Mouse (Mus musculus): ENCODE measurements around the gene Batf3.

Batf3 gene

DNA sequence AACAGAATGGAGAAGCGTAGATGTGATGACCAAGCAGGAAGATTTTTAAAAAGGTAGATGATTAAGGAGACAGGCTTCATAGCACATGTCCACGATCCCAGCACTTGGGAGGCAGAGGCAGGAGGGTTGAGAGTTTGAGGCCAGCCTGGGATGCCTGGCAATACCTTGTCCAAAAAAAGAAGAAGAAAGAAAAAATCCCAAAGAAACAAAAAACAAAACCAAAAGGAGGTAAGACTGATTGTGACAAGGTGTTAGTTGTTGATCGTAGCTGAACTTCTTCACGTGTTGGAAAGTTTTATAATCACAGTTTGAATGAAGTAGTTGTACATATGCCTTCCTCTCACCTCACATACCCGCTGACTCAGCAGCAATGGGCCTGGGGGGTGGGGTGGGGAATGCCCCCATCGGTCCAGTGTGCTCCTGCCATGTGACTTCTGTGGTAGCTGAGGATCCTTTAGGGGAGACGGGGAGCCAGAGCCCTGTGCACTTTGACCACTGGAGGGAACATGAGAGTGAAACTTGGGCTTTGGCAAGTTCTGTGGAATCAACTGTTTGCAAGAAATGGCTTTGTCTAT, 11.3 kb upstream of the Batf3 start:
- in situ Hi-C loops (cut with MseI, MboI) = no loop called here

DNA sequence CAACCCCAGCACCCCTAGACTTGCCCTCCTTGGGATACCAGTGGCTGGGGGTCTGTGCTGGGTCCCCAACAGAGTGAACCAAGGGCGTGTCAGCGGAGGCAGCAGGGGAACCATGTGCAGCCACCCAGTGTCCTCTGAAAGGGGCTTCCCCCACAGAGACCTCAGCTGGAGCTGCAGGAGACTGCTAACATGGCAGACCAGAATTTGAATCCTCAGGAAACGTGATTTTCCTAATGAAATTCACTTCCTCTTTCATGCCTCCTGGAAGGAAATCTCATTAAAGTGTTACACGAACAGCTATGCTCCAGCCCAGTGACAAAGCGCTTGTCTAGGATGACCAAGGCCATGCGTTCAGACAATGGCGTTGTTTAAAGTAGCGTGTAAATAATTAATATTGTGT, 10.7 kb upstream of the Batf3 start:
- in situ Hi-C loops (cut with MseI, MboI) = no loop called here

DNA sequence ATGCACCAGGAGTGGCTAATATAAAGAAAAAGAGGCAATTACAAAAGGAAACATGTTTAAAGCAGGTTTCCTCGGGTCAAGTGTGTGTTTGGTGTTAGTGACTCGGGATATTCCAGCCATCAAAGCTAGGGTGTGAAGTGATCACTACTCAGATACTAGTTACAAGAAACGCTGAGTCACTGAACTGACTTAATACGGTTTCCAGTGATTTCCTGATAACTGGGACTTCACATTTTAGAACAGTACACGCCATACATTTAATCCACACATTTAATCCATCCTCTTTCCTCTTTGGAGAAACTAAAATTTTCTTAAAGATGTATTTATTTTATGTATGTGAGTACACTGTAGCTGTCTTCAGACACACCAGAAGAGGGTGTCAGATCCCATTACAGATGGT, 9.7 kb upstream of the Batf3 start:
- in situ Hi-C loops (cut with MseI, MboI) = no loop called here

DNA sequence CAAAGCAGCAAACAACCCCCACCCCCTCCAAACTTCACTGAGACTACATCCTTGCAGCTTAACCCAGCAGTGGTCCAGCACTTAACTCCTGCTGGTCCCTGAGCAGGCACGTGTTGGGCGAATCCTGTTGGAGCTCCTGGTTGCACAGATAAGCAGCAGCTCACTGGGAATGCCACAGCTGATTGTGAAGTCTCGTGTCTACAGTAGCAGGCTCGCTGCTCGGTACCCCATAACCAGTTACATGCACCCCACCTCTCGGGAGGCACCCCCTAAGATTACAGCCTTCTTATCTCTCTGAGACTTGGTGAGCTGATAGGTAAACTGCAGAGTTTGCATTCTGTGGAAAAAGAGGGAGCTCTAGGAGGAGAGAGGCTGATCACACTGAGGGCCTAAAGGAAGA, 8.3 kb upstream of the Batf3 start:
- in situ Hi-C loops (cut with MseI, MboI) = no loop called here

DNA sequence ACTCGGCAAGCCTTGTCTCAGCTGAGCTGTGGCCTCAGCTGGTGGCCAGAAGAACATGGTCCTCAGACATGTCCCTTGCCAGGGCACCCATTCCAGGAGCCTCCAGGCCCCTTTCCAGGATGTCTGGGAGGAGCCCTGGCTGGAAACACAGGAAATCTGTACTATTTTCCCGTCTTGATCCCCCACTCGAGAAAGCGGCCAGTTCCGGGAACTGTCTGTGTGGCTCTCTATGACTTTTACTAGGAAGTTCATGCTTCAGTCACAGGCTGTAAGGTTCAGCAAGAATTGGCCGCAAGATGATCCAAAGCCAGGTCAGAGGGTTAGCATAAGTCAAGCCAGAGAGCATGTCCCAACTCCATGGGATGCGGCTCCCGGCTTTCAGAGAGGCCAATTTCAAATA, 5.6 kb upstream of the Batf3 start:
- in situ Hi-C loops (cut with MseI, MboI) = loop anchor here in 1 of 2 experiments (10.0 kb wide), 1 partner anchor 193 kb away; no protein-coding TSS in a partner anchor

DNA sequence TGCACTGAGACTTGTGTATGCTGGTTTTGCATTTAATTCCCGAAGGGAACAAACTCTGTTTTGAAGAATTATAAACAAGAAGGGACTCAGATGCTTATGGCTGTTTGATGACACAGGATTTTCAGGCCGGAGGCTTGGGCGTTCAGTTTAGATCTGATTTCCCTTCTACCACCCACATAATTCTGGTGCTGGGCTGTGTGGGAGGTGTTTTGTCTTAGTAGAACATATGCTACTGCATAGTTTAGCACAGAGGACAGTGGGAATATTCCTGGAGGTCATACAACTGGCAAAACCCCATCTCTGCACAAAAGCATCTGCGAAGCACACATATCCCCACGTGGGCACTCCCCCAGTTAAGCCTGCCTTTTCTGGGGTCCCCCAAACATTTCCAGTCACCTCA, 4.1 kb upstream of the Batf3 start:
- in situ Hi-C loops (cut with MseI, MboI) = loop anchor here in 1 of 2 experiments (10.0 kb wide), 1 partner anchor 191 kb away; no protein-coding TSS in a partner anchor

DNA sequence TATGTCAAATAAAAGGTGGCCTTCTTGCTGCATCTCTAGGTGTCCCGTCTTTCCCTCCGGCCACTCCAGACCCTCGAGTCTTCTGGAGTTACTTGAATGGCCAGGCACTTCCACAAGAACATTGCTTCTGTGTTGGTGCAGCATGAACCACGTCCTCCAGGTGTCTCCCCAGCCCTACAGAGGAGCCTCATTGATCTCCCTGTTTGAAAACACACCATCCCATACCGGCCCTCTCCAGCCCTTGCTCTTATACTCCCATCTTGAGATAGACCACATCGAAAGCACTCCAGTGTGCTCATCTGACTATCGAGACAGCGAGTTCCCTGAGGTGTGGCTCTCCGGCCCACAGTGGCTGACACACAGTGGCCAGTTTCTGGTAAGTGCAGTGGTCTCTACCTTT, 2.6 kb upstream of the Batf3 start:
- in situ Hi-C loops (cut with MseI, MboI) = loop anchor here in 1 of 2 experiments (10.0 kb wide), 1 partner anchor 190 kb away; no protein-coding TSS in a partner anchor

DNA sequence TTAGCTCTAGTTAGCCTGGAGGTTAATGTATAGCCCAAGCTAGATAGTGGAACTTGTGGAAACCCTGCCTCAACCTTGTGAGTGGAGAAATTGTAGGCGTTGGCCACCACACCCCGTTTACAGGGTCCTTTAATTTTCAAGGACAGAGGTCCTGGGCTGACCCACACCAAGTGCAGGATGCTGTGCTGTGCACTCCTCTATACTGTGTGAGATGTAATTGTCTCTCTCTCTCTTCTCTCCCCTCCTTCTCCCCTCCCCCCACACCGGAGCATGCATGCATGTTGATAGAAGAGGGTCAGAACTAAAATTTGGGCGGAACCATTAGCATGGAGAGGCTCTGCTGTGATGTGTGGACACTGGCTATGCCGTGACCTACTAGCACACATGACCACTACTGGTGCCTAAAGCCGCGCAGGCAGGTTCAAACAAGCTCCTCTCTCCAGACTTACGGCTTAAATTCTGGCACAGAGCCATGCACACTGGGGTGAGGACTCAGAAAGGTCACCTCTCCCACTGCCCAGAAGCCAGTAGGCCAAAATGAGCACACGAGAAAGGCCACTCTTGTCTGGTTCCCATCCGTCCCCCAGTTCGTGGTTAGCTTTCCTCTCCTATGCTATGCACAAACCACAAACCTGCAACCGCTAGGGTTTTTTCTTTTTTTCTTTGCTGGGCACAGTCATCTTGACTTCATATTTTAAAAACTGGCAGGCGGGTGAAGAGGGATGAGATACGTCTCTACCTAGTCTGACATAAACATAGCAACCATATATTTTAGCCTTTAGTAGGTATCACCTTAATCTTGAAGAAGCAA, 571 bp upstream of the Batf3 start:
- in situ Hi-C loops (cut with MseI, MboI) = loop anchor here in 1 of 2 experiments (10.0 kb wide), 1 partner anchor 188 kb away; no protein-coding TSS in a partner anchor

DNA sequence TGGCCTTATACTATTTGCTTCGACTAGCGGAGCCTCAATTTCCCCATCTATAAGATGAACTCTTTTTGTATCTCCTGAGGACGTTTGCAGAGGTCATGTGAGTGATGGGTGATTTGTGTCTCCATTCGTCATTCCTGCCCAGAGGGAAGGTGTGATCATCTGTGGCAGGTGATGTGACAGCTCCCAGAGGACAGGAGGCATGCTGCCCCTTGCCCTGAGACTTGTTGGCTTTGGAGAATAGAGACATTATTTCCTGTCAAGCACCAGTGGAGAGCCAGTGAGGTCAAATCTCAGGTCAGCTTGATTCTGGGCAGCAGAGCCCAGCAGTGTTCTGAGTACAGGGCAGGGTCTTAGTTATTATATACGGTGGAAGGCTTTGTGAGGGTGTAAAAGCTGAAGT, 1.5 kb downstream of the Batf3 start:
- in situ Hi-C loops (cut with MseI, MboI) = loop anchor here in 1 of 2 experiments (10.0 kb wide), 1 partner anchor 186 kb away; no protein-coding TSS in a partner anchor

DNA sequence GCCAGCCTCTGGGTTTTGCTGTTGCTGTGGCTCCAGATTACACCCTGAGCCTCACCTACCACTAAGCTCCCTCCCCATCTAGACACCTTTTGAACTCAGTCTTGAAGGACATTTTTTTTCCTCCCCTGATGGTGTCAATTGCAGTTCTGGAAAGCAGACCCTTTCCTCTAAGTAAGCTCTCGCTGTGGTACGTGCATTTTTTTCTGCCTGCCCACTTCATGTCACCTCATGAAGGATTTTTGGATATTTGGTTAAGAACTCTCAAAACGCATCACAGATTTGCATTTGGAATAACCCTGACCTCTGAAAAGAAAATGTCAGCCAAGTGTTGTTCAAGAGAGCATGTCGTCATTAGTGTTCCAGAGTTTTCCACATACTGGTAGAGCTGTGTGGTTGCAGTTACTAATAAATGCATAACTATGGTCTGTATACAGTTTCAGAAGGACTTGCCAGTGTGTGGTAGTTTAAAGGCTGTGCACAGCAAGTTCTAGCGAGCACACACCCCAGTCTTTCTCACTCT, 2.2 kb downstream of the Batf3 start:
- in situ Hi-C loops (cut with MseI, MboI) = loop anchor here in 1 of 2 experiments (10.0 kb wide), 1 partner anchor 185 kb away; no protein-coding TSS in a partner anchor

DNA sequence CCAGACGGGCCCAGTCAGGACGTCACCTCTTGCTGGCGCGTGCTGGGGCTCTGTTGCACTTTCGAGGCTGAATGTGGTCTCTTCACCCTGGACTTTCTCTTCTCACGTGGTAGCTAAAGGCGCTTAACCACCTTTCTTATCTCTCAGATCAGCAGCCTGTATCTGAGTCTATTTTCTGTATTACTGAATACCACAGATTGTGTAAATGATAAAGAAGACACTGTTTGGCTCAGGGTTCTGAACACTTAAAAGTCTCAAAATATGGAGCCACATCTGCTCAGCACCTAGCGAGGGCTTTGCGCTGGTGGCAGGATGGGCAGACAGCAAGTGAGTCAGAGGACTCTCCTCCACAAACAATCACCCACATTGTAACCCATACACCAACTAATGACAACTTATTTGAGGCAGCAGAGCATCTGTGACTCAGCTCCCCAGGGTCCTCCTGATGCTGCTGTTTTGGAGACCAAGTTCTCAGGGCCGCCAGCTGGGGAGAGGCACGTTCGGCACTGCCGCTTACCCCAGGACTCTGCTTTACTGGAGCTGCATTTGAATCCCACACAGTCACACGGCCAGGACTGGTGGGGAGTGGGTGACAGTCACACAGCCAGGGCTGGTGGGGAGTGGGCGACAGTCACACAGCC, 5.2 kb downstream of the Batf3 start:
- in situ Hi-C loops (cut with MseI, MboI) = no loop called here

DNA sequence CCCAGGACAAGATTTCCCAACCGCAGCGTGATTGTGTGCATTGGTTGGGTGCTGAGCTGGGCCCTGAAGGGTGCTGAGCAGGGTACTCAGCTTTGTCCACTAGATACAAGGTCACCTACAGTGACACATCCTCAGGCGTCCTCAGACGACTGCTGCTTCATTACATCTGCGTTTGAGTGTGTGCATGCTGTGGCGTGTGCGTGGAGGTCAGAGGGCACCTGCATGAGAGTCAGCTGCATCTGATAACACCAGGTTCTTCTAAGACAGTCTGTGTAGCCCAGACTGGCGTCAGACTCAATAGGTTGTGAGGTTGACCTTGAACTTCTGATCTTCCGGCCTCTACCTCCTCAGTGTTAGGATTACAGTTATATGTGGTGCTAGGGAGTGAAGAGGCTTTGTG, 7.6 kb downstream of the Batf3 start:
- in situ Hi-C loops (cut with MseI, MboI) = no loop called here

DNA sequence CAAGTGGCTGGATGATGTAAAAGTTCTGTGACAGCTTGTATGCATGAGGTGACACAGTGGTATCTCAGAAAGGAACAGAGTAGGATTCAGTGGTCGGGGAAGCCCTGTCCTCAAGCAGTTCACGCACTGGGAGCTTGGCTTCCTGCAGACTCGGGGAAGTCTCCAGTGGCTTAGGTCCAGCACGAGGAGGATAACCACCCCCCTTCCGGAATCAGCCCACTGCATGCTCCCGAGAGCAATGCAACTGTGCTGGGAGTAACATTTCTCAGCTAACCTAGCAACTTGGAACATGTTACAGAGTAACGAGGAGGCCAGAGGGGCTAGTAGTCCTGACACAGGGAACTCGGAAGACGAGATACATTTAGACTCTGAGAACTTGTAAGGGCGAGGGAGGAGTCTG, 9.7 kb downstream of the Batf3 start:
- in situ Hi-C loops (cut with MseI, MboI) = no loop called here

DNA sequence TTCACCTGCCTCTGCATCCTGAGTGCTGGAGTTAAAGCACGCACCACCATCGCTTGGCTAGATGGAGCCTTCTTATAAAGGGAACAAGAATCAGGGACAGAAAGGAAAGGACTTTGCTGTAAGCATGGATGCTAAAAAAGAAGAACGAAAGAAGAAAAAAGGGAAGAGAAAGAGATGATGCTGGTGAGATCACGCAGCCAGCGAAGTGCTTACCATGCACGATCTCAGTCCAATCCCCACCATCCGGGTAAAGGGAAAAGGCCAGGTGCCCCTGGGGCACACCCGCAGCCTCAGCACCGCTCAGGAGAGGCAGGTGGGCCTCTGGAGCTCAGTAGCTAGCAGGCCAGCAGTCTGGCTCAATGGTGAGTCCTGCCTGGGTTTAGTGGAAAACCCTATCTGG, 12.3 kb downstream of the Batf3 start:
- in situ Hi-C loops (cut with MseI, MboI) = no loop called here

DNA sequence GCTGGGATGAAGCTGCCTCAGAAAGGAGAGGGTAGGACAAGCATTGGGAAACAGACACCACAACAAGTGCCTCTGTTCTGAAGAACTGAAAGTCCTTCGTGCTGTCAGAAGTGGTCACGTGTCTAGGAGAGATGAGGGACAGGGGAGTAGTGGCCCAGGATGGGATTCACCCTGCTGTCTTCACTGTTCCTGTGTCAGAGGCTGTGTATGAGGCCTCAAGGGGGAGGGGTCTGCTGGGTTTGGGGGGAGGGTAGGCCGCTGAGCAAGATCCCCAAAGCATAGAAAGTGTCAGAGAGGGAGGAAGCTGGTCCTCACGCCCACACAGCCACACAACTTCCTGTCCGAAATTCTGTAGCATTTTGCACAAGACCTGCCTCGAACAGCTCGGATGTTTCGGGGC, 13.5 kb downstream of the Batf3 start:
- in situ Hi-C loops (cut with MseI, MboI) = no loop called here

DNA sequence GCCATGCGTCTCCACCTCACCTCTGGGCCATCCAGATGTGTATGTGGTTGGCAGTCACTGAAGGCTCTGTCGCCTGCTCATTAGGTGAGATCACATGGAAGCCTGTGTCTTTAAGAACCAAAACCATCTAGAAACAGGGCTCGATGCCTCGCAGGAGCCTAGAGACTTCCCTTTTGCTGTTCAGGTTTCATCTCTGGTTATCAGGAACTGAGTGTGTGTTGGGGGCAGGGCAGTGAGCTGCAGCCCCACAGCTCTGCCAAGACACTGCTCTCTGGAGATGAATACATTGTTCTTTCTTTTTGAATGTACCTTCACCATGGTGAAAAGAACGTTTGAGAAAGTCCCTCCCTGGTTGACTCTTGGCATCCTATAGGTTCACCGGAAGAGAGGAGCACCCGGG, 17.2 kb downstream of the Batf3 start:
- in situ Hi-C loops (cut with MseI, MboI) = no loop called here

DNA sequence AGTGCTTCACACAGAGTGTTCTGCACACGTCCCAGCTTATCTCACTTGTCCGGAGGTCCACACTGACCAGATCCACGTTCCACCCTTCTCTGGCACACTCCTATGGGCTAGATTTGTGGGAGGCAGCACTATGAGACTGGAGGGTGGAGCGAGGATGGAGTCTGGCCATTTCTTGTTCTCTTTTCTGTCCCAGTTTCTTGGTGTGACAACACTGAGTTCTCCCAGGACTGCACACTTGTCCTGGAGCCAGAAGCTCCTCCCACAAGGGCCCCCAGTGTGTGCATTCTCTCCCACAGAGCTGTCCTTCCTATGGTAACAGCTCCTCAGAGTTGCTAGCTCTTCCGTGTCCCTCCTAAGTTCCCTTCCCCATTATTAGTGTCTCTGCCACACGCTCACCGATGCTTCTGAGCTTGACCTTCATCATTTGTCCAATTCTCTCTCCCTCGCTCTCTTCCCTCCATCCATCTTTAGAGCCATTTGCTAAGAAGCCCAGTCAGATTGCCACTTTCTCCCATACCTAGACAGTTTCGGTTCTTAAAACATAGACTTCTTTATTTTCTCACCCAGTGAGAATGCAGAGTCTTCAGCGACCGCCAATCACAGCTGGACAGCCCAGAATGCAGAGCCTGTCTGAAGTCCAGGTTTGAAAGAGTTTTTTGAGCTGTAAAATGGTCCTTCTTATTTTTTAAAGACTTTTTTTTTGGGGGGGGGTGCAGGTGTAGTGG, 18.0 kb downstream of the Batf3 start:
- in situ Hi-C loops (cut with MseI, MboI) = no loop called here

DNA sequence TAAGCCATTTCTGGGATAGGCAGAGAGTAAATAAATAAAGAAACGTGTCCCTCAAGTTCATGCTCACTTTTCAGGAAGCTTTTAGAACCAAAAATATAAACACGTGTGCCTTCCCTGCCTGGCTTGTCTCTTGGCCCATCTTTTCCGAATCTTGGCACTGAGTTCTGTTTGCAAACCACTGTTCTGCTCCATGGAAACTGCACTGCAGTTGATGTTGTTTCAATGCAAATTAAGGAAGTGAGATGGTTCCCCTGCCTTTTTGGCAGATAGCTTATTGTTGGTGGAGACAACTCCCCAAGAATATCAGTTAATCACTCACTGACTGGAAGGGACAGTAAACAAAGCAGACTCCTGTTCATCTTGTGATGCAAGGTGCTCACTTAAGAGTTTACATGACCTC, 25.1 kb downstream of the Batf3 start:
- in situ Hi-C loops (cut with MseI, MboI) = no loop called here

DNA sequence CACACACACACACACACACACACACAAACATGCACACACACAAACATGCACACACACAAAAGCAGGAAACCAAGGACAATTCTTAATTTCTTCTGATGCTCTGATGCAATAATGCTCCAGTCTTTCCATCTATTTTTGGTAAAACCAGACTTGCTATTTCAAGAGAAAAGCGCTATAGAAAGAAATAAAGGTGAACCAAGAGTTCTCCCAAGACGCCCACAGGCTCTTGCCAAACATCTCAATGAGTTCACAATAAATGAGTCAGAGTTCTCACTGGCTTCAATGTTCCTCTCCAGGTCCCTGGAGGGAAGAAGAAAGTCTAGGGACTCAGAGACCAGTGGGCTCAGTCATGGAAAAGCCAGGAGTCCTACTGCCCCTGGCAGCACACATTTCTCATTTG, 26.0 kb downstream of the Batf3 start:
- in situ Hi-C loops (cut with MseI, MboI) = no loop called here

DNA sequence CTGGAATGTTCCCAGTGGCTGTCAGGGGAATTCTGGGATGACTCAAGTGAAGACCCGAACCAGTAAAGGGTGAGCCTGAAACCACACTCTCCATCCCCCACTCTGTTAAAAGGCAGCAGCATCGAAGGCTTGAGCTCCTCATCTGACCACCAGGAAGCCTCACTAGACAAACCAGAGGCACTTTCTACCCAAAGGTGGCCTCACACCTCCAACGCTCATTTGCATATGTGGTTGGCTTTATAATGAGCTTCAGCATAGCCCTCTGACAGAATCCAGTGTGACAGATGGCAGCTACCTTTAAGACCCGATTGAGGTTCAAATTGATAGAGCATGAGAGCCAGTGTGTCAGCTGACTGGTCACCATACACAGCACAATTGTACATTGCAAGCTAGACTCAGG, 26.6 kb downstream of the Batf3 start:
- in situ Hi-C loops (cut with MseI, MboI) = no loop called here

DNA sequence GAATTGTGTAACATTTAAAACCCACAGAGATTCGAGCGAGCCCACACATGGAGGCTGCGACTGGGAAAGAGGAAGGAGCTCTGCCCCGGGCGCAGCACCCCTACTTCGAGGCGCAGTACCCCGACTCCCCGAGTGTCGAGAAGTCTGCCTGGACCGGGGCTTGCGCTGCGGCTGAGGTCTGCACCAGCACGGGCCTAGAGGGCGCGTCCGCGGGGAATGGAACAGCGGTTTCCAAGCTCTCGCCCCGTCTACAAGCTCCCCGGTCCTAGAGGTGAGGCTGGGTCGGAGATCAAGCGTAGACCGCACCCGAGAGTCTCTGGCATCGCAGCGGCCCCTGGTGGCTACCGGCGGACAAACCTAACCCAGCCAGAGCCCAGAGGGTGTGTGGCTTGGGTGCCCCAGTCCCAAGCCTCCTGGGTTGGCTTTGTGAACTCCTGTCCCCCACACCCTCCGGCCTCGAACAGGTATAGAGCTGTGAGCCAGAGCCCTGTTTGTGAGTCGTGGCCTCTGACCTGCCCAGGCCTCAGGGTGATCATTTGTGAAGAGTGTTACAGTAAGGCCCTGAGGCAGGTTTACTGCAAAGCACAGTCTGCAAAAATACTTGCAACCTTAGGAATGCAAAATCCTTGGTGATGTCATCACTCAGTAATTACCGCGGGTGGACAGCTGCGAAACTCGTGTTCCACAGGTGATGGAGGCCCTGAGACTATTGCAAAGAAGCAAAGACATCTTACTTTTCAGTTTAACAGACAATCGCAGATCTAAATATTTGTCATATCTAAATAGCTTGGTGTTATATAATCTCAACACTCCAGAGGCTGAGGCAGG, 28.4 kb downstream of the Batf3 start:
- in situ Hi-C loops (cut with MseI, MboI) = no loop called here
